Mouse (Mus musculus) spleen, postnatal 10 days (tissue): Measurements from ENCODE around the gene Plcxd2.

Experiments
- DNase-seq, 2 experiments: peaks; one replicate each; pipeline ENCODE4 v3.0.0; 2021 to 2022; ENCODE audit warnings: low spot score in 2 of 2

Gene Plcxd2

GRCm38 (mm10) chr16:45937381-45937780, 72.6 kb downstream of the Plcxd2 start:
- DNase-seq, result no peak

GRCm38 (mm10) chr16:45936521-45936920, 73.5 kb downstream of the Plcxd2 start:
- no peak for DNase-seq

- DNase-seq, result no peak
Observed at GRCm38 (mm10) chr16:45935956-45936483, 74.0 kb downstream of the Plcxd2 start.

GRCm38 (mm10) chr16:45934721-45935407, 75.2 kb downstream of the Plcxd2 start:
- DNase-seq, result no peak

GRCm38 (mm10) chr16:45930308-45930707, 79.7 kb downstream of the Plcxd2 start:
- no peak for DNase-seq

- no peak for DNase-seq
Observed at GRCm38 (mm10) chr16:45928090-45928489, 81.9 kb downstream of the Plcxd2 start.

GRCm38 (mm10) chr16:45927601-45928000, 82.4 kb downstream of the Plcxd2 start:
- DNase-seq, result no peak

GRCm38 (mm10) chr16:45926875-45927274, 83.1 kb downstream of the Plcxd2 start:
- no peak for DNase-seq

- no peak for DNase-seq
Observed at GRCm38 (mm10) chr16:45923731-45924424, 86.1 kb downstream of the Plcxd2 start.

- DNase-seq, result no peak
Observed at GRCm38 (mm10) chr16:45922546-45923229, 87.3 kb downstream of the Plcxd2 start.

GRCm38 (mm10) chr16:45919572-45919971, 90.4 kb downstream of the Plcxd2 start:
- DNase-seq, result no peak
